Mouse (Mus musculus) heart, adult 2 months (tissue): ENCODE results near the gene Adgrf3.

Source experiments
- CTCF ChIP-seq: fragments of 200-600 bp; IDR thresholded peaks from 2 replicates; pipeline ENCODE4 v1.8.1; 2022; ENCODE audit warnings: antibody characterized with exemption, mild to moderate bottlenecking, moderate library complexity
- EP300 ChIP-seq: fragments of 200-500 bp; IDR thresholded peaks from 2 replicates; pipeline ENCODE4 v1.6.1; 2011; ENCODE audit warnings: low read depth, low read length, control low read depth; ENCODE audit not compliant: insufficient read depth

- TF ChIP-seq EP300: no peak
- TF ChIP-seq CTCF: 0 out of 2 replicates have a peak, but pooled peaks have one; percentile 11
Measured at GRCm38 (mm10) chr5:30155821-30156629, 49.5 kb downstream of the Adgrf3 start.
